Mouse (Mus musculus) thymus, postnatal 4 days (tissue): ENCODE results near the gene Rsbn1l.

Experiments
- DNase-seq: peaks from one replicate; pipeline ENCODE4 v3.0.0; 2021

Gene Rsbn1l

DNA sequence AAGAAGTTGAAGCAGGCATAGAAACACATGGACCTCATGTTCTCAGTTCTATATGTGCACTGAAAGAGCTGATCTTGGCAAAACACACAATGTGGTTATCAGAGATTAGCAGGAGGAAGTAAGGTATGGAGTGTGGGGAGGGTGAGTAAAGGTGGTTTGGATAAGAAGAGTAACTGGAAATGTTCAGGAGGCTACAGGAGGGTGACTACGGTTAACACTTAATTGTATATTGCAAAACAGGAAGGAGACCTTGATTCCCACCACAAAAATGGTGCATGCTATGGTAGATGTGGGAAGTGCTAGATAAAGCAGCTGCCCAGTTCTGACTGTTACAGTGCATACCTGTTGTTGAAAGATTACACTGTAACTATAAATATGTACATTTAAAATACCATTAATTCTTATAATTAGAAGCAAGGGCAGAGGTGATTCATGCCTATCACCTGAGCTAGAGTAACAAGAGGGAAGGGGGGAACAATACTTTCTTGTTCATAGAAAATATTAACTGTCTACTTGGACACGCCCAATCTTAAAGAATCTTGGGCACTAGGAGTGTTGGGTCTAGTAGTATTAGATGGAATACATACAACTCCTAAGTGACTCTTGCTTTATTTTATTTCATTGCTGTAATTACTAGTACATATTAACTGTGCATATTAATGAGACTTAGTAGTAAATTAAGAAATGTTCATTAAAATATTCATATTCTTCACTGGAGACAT is 58.6 kb downstream of the Rsbn1l start:
- no peak for DNase-seq

DNA sequence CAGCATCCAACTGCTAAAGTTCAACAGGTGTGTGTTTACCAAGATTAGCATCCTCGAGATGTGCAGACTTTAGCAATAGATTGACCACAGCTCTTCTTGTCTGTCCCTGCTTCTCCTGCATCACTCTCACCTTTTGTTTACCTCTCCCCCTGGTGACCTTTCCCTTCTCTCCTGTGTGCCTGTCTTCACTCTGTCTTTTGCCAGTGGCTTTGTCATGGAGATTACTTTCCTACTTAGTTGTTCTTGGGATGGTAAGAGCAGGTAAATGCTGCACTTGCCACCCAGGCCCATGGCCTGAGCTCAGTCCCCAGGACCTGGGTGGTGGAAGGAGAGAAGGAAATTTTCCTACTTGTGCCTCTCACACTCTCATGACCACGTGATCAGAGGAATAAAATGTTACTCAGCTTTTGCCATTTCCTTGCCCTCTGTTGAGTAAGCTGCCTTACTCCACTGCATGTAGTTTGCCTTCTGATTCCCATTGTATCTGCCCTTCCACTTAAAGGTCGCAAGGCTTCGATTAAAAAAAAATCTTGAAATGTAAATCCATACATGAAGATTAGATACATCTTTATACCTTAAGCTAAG is 72.1 kb downstream of the Rsbn1l start:
- DNase-seq: no peak

DNA sequence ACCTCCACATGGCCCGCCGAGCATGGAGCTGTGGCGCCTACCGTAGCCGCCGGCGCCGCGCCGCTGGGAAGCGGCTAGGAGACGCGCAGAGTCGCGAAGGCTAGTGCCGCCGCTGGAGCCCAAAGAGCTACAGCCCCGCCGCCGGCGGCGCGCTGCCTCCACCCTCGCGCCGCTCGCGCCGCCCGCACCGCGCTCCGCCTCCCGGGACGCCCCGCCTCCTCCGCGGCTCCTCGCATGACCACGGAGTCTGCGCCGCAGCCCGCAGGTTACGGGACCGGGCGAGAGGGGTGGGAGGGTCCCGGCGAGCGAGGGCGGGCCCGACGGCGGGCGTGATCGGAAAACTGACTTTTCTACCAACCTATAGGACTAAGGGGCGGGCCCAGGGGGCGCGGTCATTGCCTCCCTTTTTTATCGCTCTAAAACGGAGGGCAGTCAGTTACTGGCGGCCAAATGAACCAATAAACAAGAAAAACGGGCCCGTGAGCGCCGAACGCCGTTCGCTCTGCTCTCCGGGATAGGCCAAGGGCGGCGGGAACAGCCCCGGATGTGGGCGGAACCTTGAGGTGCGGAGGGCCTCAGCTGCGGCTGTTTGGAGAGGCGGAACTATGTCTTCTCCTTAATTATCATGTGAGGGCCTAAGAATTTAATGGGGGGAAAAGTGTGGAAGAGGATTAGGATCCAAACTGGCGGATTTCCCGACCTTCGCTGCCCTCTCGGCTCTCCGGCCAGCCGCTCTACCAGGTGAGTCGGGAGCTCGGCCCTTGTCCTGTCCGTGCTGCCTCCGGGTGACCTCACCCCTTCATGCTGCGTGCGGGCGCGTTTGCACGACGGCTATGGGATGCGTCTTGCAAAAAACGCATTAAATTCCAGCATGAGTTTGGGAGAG is 74.0 kb downstream of the Rsbn1l start, which contains the start of the genes Phtf2 and Tmem60:
Phtf2 (minus strand) TSS at position 210 of the 886 bp plus-strand sequence.
Tmem60 (plus strand) TSS at position 277 of the 886 bp plus-strand sequence.
- peak; percentile 99 for DNase-seq

DNA sequence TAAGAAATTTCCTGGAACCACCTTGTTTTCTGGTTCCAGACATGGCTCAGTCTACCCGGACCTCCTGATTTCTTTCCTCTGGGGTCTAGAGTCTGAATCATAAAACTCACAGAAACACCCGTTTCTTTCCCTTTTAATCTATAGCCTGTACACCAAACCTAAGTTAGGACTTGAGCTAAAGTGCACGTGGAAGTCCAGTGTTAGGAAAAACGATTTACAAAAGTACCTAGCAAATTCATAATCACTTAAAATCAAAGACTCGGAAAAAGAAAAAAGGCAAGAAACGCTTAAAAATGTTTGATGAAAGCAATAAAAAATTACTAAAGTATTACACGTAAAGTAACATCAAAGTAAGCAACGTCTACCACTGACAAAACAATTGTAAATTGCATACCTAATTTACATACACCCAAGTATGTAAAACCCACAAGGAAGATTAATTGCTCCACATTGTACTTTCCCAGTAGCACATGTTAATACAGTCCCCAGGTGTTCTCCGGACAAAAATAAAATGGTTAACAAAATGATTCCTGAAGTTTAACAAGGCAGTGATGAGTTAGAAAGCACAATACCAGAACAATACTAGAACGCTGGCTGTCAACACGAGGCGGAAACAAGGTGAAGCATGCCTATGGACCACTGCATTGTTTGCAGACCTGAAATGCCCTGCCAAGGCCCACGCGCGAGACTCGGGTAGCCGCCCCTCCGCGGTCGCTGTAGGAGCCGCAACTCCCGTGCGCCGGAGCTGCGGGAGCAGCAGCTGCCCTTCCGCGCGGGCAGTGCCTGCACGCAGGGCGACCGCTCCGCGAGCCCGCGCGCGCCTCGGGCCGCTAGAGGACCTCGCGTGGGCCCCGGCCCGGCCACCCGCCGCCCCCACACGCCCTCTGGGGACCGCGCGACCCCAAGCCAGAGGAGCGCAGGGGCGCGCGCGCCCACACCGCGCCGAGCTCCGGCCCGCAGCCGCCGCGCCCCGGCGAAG is 75.1 kb downstream of the Rsbn1l start:
- DNase-seq: peak; percentile 72

DNA sequence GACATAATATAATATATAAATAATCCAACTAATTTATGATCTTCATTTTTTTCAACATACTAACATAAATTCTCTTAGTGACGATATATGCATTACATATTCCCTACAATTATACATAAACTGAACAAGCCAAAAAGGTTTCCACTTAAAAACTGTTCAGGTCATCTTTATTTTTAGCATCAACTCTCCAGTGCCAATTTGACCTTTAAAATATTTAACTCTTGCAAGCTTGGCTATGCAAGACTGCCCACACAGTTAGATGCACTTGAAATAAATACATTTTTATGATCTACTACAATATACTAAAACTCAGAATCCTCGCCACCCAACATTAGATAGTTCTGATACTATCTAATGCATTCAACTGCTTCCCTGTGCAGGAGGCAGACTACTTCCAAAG is 75.8 kb downstream of the Rsbn1l start:
- DNase-seq: no peak

DNA sequence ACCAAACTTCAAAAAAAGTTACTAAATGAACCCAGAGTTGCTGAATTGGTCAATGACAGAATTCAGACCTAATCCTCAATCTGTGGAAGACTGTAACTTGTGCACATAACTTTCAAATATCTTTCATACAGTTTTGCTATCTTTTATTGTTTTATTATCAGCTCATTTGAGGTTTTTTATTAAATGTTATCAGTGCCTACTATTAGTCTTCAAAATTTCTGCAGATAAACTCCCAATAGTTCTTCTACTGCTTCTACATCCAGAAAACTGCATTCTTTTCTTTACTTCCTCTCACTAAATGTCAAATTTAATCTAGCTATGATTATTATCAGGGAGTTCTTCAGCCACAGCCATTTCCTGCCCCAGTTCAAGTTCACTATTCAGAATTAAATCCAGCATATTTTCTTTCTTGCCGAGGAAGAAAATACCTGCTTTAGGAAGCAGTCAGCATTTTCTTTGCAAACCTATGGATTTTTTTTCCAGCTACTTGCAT is 79.2 kb downstream of the Rsbn1l start:
- no peak for DNase-seq

DNA sequence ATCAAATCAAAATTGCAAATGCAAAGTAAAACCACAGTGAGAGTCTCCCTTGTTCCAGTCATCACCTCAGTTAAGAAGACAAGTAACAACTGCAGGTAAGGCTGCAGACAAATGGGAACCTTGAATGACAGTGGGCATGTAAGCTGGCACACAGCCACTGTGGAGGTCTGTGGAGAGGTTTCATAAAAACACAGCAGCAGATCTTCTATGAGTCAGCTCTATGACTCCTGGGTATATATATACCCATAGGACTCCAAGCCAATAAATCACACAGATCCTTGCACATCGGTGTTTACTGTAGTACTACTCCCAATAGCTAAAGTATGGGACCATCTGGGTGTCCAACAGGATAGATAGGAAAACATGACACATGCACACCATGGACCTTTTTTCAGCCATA is 83.1 kb downstream of the Rsbn1l start:
- no peak for DNase-seq

DNA sequence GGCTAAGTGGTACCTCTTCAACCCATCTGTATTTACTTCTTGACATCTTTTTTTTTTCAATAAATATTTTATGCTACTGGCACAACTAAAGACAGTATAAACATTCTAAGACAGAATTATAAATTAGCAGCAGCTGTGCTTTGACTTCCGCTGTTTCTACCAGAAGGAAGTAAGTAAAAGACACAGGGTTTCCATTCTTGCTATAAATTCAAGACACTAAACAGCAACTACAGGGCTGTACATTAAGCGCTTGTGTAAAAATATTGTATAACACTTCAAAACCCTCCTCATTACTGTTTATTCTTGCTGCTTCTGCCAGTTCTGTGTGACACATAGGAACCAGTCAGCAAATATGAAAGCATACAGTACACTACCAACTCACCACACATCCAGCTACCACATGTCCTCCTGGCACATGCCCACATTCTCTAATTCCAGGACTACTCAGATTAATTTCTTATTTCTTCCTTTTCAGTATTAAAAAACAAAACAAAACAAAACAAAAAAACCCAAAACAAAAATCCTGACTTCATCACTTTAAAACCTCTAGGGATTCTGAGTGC is 90.9 kb downstream of the Rsbn1l start:
- no peak for DNase-seq

DNA sequence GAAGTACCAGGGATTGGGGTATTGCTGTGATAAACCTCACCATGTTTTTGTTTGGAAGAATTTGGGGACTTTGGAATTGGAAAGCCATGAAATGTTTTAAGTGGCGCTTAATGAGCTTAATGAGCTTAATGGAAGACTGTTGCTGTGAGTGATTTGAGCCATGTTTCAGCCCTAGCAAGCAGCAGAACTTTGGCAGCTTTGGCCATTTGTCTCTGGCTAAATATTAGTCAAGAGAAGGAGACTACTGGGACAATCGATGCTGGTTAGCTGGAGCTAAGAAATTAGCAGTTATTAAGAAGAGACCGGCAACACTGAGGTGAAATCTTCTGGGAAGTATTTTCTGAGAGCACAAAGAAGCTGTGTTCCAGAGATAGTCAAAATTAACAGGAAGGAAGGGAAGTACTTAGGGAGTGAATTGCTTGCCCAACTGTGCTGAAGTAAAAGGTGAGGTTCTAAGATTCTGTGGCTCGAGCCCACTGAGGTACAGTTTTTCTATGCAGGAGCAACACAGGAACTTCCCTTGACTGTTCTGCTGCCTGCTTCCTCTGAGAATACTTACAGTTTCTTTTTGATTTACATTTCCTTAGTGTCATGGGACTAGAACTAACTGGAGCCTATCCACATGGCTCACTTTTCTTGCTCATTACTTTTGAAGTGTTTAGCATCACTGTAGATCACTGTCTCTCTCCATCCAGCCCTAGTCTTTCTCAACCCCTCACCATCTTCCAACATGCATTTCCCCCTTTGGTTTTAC is 91.8 kb downstream of the Rsbn1l start:
- no peak for DNase-seq

DNA sequence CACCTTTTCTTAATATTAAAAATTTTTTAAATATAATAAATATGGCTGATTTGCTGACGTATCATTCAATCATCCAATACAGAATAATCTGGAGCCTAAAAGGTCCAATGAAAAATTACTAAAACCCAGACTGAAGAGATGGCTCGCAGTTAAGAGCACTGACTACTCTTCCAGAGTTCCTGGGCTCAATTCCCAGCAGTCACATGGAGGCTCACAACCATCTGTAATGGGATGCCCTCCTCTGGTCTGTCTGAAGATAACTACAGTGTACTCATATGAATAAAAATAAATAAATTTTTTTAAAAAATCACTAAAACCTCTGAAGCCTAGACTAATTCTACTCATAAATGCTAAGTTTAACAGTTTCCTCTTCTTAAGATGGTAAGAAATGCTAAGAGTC is 94.3 kb downstream of the Rsbn1l start:
- DNase-seq: no peak

DNA sequence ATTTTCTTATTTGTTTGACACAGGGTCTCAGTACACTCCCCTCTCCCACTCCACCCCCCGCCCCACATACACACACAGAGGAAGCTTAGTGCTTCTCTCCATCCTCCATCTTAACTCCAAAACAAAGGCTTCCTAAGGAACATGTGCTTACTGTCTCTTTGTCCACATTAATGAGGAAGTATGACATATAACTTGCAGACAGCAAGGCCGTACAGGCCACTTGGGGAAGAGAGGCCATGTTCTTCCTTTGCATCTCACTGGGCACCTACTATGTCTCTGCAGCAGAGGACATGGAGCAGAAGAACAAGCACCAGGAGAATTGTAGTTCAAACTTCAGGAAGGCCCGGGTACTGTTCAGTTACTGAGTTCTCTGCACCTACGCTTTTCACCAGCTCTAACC is 95.6 kb downstream of the Rsbn1l start:
- no peak for DNase-seq

DNA sequence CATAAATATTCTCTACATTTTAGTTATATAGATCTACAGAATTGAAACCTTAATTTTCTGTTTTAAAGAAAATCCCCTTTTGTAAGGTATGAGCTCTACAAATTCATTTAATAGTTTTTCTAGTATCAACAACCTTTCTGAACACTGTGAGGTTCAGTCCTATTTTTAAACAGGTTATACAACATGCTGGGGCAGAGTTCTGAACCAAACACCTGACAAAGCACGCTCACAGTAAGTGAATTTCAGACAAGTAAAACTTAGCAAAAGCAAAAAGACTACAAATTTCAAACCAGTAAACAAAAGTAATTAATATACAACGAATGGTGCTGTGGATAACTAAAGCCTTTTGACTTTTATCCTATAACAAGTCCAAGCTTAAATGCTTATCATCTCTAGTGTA is 97.8 kb downstream of the Rsbn1l start:
- DNase-seq: no peak

DNA sequence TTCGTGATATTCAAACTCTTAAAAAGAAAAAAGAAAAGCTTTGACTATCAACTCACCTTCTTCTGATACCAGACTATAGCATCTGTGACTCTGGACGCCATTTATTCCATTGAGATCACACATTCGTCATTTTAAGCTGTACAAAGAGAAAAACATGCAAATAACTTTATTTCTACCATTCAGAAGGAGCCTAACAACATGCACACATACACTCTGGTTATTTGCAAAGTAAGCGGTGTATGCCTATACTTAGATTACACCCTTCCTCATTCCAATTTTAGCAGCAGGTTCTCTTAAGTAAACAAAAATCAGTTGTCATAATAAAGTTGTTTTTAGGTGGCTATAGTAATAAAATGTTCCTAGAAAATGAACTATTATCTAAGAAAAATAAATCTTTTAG is 101.1 kb downstream of the Rsbn1l start:
- DNase-seq: no peak

DNA sequence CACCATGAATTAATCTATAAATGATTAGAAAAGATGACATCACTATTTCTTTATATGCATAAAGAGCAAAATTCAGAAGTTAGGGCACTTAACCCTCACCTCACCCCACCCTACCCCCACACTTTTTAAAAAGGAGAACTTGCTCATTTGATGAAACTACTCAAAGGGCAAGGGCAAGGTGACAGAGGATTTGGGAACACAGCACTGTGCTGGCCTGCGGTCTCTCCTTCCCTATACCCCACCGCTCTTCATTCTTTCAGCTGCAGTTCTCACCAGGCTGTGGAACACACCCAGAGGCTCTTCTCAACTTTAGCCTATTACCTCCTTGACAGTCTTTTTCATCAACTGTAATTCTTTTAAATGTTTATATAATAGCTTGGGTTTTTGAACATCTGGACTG is 109.2 kb downstream of the Rsbn1l start:
- no peak for DNase-seq

DNA sequence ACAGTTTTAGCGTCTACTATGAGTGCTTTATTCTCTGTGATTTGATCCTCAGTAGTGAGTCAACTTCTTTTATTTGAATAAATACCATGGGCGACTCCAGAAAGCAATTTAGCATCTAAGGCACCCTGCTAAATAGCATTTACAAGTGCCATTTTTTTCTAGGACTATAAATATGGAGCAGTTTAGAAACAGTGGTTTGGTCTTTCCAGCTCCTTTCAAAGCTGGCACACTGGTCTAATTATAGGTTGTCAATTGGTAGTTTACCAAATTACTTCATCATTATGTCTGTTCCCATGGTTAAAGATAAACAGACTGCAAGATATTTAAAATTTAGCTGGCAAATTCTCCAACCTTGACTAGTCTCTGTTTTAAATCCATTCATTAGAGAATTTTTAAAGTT is 112.4 kb downstream of the Rsbn1l start:
- no peak for DNase-seq

DNA sequence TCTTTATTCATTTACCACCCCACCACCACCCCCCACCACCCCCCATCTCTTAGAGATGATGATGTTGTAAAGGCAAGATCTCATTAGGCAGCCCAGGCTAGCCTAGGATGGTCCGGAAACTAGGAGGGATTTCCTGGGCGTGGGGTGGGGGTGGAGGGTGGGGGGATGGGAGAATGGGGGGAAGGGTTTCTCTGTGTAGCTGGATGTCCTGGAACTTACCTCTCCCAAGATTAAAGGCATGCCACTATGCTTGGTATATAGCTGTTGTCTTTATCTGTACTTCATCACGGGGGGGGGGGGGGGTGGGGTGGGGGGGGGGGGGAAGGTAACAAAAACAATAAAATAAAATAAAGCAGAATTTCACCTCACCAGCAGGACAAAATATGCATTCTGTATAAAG is 112.8 kb downstream of the Rsbn1l start:
- no peak for DNase-seq
